Mouse (Mus musculus): ENCODE results near the gene Hnf1a. TPM values are rescaled to one million over a fixed set of nuclear protein-coding genes. Genes with fewer than 3 reads are reported as not detected.
"Not testable (repeated sequence)": the region's sequence is repeated elsewhere in the genome, so short reads cannot be mapped to it uniquely, and the experiment has no call there.

The Hnf1a gene
- total RNA-seq, 2 experiments from 2014 or later = 1.7 to 3.3 TPM

- no peak for DNase-seq
Measured at GRCm38 (mm10) chr5:114945072-114945471, 25.8 kb downstream of the Hnf1a start.

- no peak for DNase-seq
Measured at GRCm38 (mm10) chr5:114942766-114943130, 28.1 kb downstream of the Hnf1a start.

- DNase-seq = peak; percentile 87
Measured at GRCm38 (mm10) chr5:114942074-114942765, 28.7 kb downstream of the Hnf1a start, which contains the start of gene 2210016L21Rik. TSS of gene 2210016L21Rik (plus strand) at chr5:114942158.

GRCm38 (mm10) chr5:114941138-114941537 is 29.8 kb downstream of the Hnf1a start:
- DNase-seq = not testable (repeated sequence)

GRCm38 (mm10) chr5:114935838-114936237 is 35.1 kb downstream of the Hnf1a start:
- DNase-seq = no peak

- DNase-seq = no peak
Measured at GRCm38 (mm10) chr5:114933206-114933605, 37.7 kb downstream of the Hnf1a start.

- DNase-seq = no peak
Measured at GRCm38 (mm10) chr5:114931626-114932025, 39.3 kb downstream of the Hnf1a start.

- DNase-seq = no peak
Measured at GRCm38 (mm10) chr5:114926753-114927152, 44.1 kb downstream of the Hnf1a start.

GRCm38 (mm10) chr5:114926153-114926684 is 44.7 kb downstream of the Hnf1a start:
- no peak for DNase-seq

GRCm38 (mm10) chr5:114922998-114923473 is 47.9 kb downstream of the Hnf1a start, which contains the start of gene Oasl1:
TSS of gene Oasl1 (plus strand) at chr5:114923240.
- peak; percentile 65 for DNase-seq

GRCm38 (mm10) chr5:114922366-114922731 is 48.5 kb downstream of the Hnf1a start:
- no peak for DNase-seq

GRCm38 (mm10) chr5:114921551-114922365 is 49.1 kb downstream of the Hnf1a start:
- DNase-seq = no peak

- not testable (repeated sequence) for DNase-seq
Measured at GRCm38 (mm10) chr5:114917357-114917756, 53.5 kb downstream of the Hnf1a start.

GRCm38 (mm10) chr5:114916777-114917176 is 54.1 kb downstream of the Hnf1a start:
- no peak for DNase-seq

- DNase-seq = no peak
Measured at GRCm38 (mm10) chr5:114915854-114916253, 55.0 kb downstream of the Hnf1a start.

- DNase-seq = no peak
Measured at GRCm38 (mm10) chr5:114914855-114915254, 56.0 kb downstream of the Hnf1a start.

GRCm38 (mm10) chr5:114913686-114914085 is 57.2 kb downstream of the Hnf1a start:
- DNase-seq = no peak

- no peak for DNase-seq
Measured at GRCm38 (mm10) chr5:114908598-114909305, 62.1 kb downstream of the Hnf1a start.

- DNase-seq = peak; percentile 65
Measured at GRCm38 (mm10) chr5:114902413-114902812, 68.5 kb downstream of the Hnf1a start.
